ENCODE assay signal across 8 mouse cellular contexts in the genomic region with DNA sequence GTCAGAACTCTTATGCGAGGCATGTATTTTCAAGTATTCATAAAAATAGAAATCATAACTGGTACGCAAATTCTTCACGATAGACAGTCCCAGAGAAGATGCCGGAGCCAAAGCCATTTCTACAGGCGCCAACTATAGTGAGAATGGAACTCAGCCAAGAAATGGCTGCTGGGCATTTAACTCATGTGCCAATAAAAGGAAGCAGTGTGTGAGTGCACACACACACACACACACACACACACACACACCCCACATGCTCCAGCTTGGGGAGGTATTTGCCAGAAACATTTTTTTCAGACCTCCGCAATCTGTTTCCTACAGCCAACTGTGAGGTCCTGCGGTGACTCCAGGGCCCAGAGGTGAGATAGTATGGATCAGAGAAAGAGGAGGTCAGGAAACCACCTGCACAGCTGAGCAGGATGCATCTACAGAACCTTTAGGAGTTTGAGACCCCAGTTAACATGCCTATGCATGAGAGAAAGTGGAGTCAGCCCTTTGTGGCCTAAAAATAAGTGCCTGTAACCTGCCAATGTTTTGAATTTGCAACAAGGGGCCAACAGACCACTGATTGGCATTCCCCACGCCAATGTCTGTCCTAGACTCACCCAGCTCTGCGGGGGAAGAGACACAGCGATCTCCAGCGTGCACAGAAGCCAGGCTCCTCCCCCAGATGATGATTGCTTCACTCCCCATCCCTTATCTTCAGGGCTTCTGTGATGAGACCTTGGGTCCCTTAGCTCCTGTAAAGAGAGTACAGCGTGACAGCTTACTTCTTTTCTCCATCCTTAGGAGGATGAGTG.
DNase-seq lines count a peak whose midpoint lies in the region; ATAC-seq and TF ChIP-seq lines count a peak whose summit lies in the region.

No protein-coding gene starts in this region.

- H3K9me3 ChIP-seq in heart, embryonic 13.5 days = no peaks in the 10 kb centered on the region
- H3K9me3 ChIP-seq in heart, embryonic 12.5 days (replicated peaks) = no peaks in the 10 kb centered on the region
- H3K9me3 ChIP-seq in lung, embryonic 14.5 days (ENCODE audit: low read depth, low read length) = no peaks in the 10 kb centered on the region
- H3K9me3 ChIP-seq in limb, embryonic 15.5 days = no peaks in the 10 kb centered on the region

- no peaks in the 10 kb centered on the region for H3K27me3 ChIP-seq in heart, embryonic 13.5 days (replicated peaks)
- no peaks in the 10 kb centered on the region for H3K27me3 ChIP-seq in heart, embryonic 12.5 days (replicated peaks)
- H3K27me3 ChIP-seq in lung, embryonic 14.5 days (ENCODE audit: insufficient read depth, low read length) = no peaks in the 10 kb centered on the region
- no peaks in the 10 kb centered on the region for H3K27me3 ChIP-seq in cerebellum, adult 2 months (ENCODE audit: control insufficient read depth, insufficient read depth, low read length)
- H3K27me3 ChIP-seq in limb, embryonic 15.5 days = no peaks in the 10 kb centered on the region

- peak overlapping the region; percentile 63; the same call in 1 of the 2 replicates for H3K27ac ChIP-seq in heart, embryonic 13.5 days (replicated peaks)
- no peak overlapping the region for H3K27ac ChIP-seq in heart, embryonic 12.5 days (ENCODE audit: poor library complexity, severe bottlenecking)
- no peak overlapping the region for H3K27ac ChIP-seq in lung, embryonic 14.5 days (ENCODE audit: low read depth)
- H3K27ac ChIP-seq in cerebellum, adult 2 months (ENCODE audit: insufficient read depth, low read length) = no peak overlapping the region
- H3K27ac ChIP-seq in limb, embryonic 15.5 days = no peak overlapping the region

- ATAC-seq in heart, embryonic 13.5 days (ENCODE audit: extremely low read depth, insufficient number of reproducible peaks, low FRiP score, low TSS enrichment) = no peak
- ATAC-seq in heart, embryonic 12.5 days (ENCODE audit: insufficient number of reproducible peaks, low FRiP score) = no peak
- ATAC-seq in lung, embryonic 14.5 days (ENCODE audit: insufficient read depth) = 0 out of 2 replicates have a peak, but pooled peaks have one; percentile 24
- 0 out of 2 replicates have a peak, but pooled peaks have one; percentile 35 for ATAC-seq in limb, embryonic 15.5 days (ENCODE audit: insufficient number of reproducible peaks, low FRiP score, low TSS enrichment, low read depth)
- ATAC-seq in monocyte, adult 5-6 weeks (replicated peaks; ENCODE audit: insufficient number of reproducible peaks, low FRiP score, low TSS enrichment, poor library complexity, severe bottlenecking) = no peak
- ATAC-seq in frontal cortex, adult (ENCODE audit: low TSS enrichment) = no peak

- WGBS in heart, embryonic 13.5 days = 46% methylated on average over 12 of the region's 12 CpGs
- 49% methylated on average over 12 of the region's 12 CpGs for WGBS in heart, embryonic 12.5 days
- WGBS in lung, embryonic 14.5 days = 62% methylated on average over 12 of the region's 12 CpGs
- WGBS in cerebellum, adult 2 months = 10% methylated on average over 12 of the region's 12 CpGs
- WGBS in limb, embryonic 15.5 days = 34% methylated on average over 12 of the region's 12 CpGs

- DNase-seq in lung, embryonic 14.5 days = peak; percentile 43
- DNase-seq in lung, postnatal 25 days (ENCODE audit: low spot score) = no peak
- DNase-seq in cerebellum, adult 2 months = peak; percentile 26 to 45

- H3K4me3 ChIP-seq in heart, embryonic 13.5 days = no peak overlapping the region
- no peak overlapping the region for H3K4me3 ChIP-seq in heart, embryonic 12.5 days
- no peak overlapping the region for H3K4me3 ChIP-seq in lung, embryonic 14.5 days (ENCODE audit: low read depth, low read length)
- H3K4me3 ChIP-seq in cerebellum, adult 2 months (replicated peaks; ENCODE audit: insufficient read depth, low read depth, low read length) = no peak overlapping the region
- no peak overlapping the region for H3K4me3 ChIP-seq in limb, embryonic 15.5 days

- TF ChIP-seq POLR2A in cerebellum, adult 2 months (IDR thresholded peaks at IDR 0.05; ENCODE audit: borderline replicate concordance, insufficient read depth, low read length) = no peak

- peaks cover 11% of the 10 kb centered on the region for H3K4me1 ChIP-seq in heart, embryonic 13.5 days
- H3K4me1 ChIP-seq in heart, embryonic 12.5 days (replicated peaks) = peaks cover 8% of the 10 kb centered on the region
- no peaks in the 10 kb centered on the region for H3K4me1 ChIP-seq in lung, embryonic 14.5 days (ENCODE audit: insufficient read depth)
- peaks cover 7% of the 10 kb centered on the region for H3K4me1 ChIP-seq in cerebellum, adult 2 months (ENCODE audit: control insufficient read depth, insufficient read depth, low read length)
- peaks cover 12% of the 10 kb centered on the region for H3K4me1 ChIP-seq in limb, embryonic 15.5 days

- TF ChIP-seq CTCF in lung, embryonic 14.5 days (IDR thresholded peaks at IDR 0.05; ENCODE audit: low read depth) = no peak
- no peak for TF ChIP-seq CTCF in cerebellum, adult 2 months (IDR thresholded peaks at IDR 0.05; ENCODE audit: borderline replicate concordance, insufficient read depth, low read depth, low read length)

- no peak overlapping the region for H3K9ac ChIP-seq in heart, embryonic 13.5 days
- H3K9ac ChIP-seq in heart, embryonic 12.5 days = no peak overlapping the region
- no peak overlapping the region for H3K9ac ChIP-seq in lung, embryonic 14.5 days
- no peak overlapping the region for H3K9ac ChIP-seq in limb, embryonic 15.5 days

- no peaks in the 10 kb centered on the region for H3K36me3 ChIP-seq in heart, embryonic 13.5 days
- H3K36me3 ChIP-seq in heart, embryonic 12.5 days = no peaks in the 10 kb centered on the region
- H3K36me3 ChIP-seq in lung, embryonic 14.5 days (ENCODE audit: insufficient read depth) = no peaks in the 10 kb centered on the region
- H3K36me3 ChIP-seq in limb, embryonic 15.5 days = no peaks in the 10 kb centered on the region

- 0 out of 2 replicates have a peak overlapping the region, but pooled peaks have one; percentile 11 for H3K4me2 ChIP-seq in heart, embryonic 13.5 days
- no peak overlapping the region for H3K4me2 ChIP-seq in heart, embryonic 12.5 days
- H3K4me2 ChIP-seq in lung, embryonic 14.5 days = no peak overlapping the region
- peak overlapping the region; percentile 12; the same call in 1 of the 2 replicates for H3K4me2 ChIP-seq in limb, embryonic 15.5 days

Comparison
In these comparisons a context has a peak if more than half of its experiments do, and no peak if none do; other contexts are left out.
1. H3K4me2 ChIP-seq: peak in heart, embryonic 13.5 days (single experiment) and limb, embryonic 15.5 days (single experiment); none in heart, embryonic 12.5 days (single experiment) and lung, embryonic 14.5 days (single experiment).
2. ATAC-seq: peak in lung, embryonic 14.5 days (single experiment) and limb, embryonic 15.5 days (single experiment); none in heart, embryonic 13.5 days (single experiment), heart, embryonic 12.5 days (single experiment), monocyte, adult 5-6 weeks (single experiment) and frontal cortex, adult (single experiment).